Mouse (Mus musculus) liver, adult 2 months (tissue): ENCODE results near the gene Timp3.

Experiments used
- CTCF ChIP-seq: fragments of 200-500 bp; IDR thresholded peaks from 2 replicates; pipeline ENCODE4 v1.5.1; 2011; ENCODE audit warnings: low read depth, low read length, control low read depth
- POLR2A ChIP-seq: fragments of 200-500 bp; IDR thresholded peaks from 2 replicates; pipeline ENCODE4 v1.6.1; 2011; ENCODE audit warnings: low read length, control low read depth; ENCODE audit not compliant: insufficient read depth; ENCODE audit errors: extremely low read depth

- TF ChIP-seq POLR2A (no peak), CTCF (no peak)
These were observed 43.2 kb downstream of the Timp3 start for GRCm38 (mm10) chr10:86343362-86343761.
